Mouse (Mus musculus) naive thymus-derived CD4-positive, alpha-beta T cell, adult 2 months (primary cell): ENCODE measurements around the gene Cd19.
A peak's percentile ranks its signal among the peaks of the same experiment; 100 is the strongest.
"Not testable (repeated sequence)": the region's sequence is repeated elsewhere in the genome, so short reads cannot be mapped to it uniquely, and the experiment has no call there.

Experiments
- DNase-seq: peaks from one replicate; pipeline ENCODE4 v3.0.0-alpha.2; 2011; ENCODE audit warnings: low read depth

The Cd19 gene

DNA sequence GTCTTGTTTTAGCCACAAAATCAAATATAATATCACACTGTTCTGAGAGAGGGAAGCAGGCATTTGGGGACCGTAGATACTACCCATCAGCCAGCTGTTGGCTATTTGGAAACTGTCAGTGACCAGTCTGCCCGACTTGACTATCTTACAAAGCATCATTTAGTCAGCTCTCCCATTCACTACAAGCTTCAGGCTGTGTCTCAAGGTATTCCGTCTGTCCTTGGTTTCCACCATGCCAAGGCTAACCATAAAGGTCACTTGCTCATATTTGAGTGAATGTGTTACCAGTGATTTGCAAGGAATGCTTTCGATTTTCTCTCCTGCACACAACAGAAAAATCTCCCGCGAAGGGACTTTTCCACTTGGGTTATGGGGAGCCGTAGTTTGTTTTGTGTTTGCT lies 20.0 kb upstream of the Cd19 start:
- DNase-seq, result no peak

DNA sequence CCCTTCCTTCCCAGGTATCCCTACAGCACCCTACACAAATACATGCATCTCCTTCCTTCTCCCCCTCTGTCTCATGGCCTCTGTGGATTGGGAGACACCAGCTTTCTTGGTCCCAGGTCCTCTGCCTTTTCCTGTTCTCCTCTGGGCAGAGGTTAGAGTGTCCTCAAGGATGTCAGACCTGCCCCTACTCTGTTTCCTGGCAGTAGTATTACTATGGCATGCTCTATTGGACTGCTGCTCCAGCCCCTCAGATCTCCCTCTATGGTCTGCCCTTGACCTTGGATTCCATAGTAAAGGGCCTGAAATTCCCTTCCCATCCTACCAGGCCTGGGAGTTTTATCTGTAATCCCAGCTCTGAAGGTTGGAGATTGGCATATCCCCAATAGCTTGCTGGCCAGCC lies 15.5 kb upstream of the Cd19 start:
- peak; percentile 19 for DNase-seq

DNA sequence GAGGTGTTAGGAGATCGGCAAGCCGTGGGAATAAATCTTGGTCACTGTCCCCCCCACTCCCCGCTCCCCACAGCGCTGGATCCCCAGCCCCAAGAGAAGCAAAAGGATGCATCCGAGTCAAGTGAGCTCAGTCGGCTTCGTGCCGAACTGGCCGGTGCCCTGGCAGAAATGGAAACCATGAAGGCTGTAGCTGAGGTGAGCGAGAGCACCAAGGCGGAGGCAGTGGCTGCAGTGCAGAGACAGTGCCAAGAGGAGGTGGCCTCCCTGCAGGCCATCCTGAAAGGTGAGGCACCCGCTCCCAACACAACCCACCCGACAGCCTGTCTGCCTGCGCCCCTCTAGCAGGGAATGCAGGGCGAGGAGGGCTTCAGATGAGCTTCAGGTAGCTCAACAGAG lies 14.8 kb upstream of the Cd19 start:
- no peak for DNase-seq

DNA sequence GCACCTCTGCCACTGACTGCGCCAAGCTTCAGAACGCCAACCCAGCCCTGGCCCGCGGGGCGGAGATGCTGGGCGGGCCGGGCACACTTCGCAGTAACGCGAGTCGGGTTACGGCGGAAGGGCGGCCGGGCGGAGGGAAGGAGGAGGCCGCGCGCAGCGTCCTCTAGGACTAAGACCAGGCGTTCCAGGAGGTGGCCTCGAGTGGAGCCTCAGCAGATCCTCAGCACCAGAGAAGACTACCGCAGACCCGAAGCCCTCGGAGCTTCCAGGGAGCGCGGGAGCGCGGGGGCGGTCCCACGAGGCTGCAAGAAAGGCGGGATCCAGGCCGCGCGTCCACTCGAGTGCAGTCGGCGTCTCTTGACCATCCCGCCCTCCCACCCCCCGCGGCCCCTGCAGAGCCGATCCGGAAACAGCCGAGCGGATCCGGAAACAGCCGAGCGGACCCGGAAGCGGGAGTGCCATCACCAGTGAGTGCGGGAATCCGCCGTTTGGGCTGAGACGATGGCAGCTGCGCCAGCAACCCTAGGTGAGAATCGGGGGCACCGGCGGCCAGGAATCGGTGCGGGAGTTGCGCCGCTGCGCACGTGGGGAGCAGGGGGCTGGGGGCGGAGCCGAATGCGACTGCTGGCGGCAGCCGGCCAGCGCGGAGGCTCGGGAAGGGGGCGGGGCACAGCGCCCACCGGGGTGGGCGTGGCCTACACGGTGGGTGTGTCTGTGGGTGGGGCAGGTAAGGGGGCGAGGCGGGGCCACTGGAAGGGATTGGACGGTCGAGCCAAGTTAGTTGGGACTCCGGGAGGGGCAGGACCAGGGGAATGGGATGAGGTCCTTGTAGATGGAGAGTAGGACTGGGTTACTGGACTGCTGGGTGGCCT lies 14.2 kb upstream of the Cd19 start, which contains the start of gene Rabep2:
TSS of gene Rabep2 (plus strand) at position 129 of the 872 bp plus-strand sequence.
- DNase-seq, result peak; percentile 88

DNA sequence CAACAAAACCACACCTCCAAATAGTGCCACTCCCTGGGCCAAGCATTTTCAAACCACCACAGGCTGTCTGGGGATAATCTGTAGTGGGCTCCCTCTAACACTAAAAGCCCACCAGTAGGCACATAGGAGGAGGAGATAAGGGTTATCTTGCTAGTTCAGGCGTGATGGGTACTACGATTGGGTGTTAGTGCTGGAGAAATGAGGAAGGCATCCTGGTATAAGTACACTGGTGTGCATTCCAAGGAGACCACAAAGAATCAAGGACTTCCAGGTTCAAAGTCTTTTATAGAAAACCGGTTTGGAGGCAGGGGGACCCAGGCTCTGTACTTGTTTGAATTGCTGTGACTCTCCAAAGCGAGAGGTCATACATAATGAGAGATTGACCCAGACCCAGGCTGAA lies 13.5 kb upstream of the Cd19 start:
- no peak for DNase-seq

DNA sequence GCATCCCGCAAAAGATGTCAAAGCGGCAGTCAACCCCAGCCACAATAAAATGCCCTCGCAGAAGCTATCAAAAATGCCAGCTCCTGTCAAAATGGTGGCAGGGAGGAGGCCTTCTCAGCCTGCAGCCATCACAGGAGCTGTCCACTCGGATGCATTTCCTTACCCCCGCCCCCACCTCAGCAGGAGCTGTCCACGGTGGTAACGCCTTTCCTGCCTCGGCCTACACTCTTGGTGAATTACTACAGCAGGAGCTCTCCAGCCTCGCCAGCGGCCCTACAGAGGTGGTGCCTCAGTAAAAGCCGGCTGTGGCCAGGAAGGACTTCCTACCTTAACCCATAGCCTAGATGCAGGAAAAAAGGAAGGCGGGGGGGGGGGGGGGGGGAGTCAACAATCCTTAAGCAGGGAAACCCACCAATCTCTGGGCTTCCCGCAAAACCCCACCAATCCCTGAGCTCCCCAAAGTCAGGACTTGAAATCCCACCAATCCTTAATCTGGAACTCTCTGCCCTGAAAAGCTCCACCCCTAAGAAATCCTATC lies 12.7 kb upstream of the Cd19 start:
- DNase-seq, result no peak

DNA sequence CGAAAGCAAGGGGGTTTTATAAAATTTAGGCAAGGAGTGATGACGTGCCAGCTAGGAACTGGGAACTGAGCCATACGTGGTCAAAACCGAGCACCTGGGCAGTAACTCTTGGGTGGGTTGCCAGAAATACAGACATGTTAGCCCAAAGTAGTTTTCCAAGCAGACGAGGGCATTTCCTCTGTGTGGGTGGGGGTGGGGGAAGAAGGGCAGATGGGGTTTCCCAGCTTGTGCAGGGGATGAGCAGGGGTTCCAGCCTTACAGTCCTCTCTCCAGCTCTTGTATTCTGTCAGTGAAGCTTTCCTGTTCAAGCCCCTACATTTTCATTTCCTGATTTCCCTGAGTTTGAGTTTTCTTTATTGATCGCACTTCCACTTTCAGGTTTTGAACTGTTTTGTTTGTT lies 9.5 kb upstream of the Cd19 start:
- DNase-seq, result no peak

DNA sequence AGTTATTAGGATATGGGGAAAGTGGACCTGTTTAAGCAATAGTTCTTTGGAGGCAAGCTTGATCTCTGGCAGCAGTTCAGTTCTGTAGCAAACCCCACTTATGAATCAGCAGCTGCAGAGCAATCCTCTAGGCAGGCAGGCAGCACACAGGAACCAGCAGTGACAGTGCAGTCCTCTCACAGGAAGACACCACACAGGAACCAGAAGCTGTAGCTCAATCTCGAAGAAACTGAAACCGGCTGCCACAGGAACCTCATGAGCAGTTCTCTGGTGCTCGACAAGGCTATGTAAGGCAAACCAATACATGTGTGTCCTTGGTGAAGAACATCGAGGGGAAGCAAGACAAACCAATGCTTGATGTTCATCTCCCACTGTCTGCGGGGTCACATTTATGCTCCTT lies 7.1 kb upstream of the Cd19 start:
- DNase-seq, result no peak

DNA sequence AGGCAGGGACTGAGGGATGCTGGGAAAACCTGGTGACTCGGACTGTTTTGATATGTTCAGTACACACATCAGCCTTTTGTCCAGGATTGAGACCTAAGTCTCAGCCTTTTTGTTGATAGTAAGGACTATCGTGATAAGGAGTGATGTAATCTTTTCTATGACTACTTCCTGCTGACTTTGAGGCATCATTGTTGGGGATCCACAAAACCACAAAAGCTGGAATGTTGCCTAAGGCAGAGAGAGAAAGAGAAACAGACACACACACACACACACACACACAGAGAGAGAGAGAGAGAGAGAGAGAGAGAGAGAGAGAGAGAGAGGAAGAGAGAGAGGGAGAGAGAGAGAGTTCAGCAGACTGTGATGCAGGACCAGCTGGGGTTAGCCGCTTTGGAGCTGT lies 3.8 kb upstream of the Cd19 start:
- DNase-seq, result no peak

DNA sequence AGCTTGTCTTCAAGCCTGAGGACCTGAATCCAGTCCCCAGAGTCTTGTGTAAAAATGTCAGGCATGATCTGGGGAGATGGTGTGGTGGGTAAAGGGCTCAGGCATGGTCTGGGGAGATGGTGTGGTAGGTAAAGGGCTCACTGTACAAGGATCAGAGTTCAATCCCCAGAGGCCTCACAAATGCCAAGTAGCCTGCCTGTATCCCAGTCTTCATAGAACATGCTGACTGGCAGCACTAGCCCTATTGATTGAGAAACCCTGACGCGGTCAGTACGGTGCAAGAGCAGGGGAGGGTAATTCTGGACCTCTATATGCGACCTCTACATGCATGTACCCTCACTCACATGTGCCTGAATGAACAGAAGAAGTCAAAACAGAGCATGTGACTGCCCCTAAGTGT lies 2.9 kb upstream of the Cd19 start:
- DNase-seq, result no peak

DNA sequence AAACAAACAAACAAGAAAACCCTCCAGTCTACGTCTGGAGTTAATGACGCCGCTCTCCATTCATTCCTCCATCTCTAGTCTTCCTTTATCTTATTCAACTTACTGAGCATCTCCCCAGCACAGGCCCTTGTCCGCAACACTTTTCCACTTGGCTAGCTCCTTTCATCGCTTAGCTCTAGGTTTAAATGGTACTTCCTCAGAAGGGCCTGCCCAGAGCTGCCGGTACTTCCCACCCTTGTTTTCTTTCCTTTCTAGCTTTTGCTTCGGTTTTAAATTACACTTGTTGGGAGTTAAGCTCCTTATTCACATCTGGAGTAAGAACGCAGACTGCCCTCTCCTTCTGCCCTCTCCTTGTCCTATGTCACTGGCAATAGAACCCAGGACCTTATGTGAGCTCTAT lies 2.4 kb upstream of the Cd19 start:
- DNase-seq, result no peak

DNA sequence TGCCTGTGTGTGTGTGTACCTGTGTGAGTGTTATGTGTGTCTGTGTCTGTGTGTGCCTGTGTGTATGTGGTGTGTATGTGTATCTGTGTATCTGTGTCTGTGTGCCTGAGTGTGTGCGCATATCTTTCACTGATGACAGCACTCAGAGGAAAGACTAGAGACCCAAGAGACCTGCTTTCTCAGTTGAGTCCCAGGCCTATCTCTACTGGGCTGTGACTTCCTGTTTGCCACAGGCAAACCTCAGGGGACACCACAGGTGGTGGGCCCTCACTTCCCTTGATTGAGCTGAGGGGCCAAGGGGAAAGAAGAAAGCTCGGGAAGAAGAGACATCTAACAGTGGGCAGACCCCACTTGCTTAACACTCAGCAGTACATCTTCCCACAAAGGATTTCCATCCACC lies 1.9 kb upstream of the Cd19 start:
- DNase-seq, result no peak

DNA sequence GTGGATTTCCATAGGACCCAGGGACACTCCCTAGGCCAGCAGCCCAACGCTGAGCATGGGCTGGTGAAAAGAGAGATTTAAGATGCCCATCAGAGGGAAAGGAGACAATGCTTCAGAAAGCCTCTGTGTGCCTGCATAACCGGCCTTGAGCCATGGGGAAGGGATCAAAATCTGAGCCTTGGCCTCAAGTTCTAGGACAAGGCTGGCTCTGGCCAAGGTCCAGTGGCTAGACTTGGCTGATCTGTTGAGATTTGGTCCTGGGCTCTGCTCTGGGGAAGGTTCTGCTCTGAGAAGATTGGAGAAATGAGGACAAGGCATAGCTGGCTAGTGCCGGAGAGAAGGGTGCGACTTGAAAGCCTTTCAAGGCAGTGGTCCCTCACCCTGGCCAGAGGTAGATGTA lies 3.6 kb downstream of the Cd19 start:
- no peak for DNase-seq

DNA sequence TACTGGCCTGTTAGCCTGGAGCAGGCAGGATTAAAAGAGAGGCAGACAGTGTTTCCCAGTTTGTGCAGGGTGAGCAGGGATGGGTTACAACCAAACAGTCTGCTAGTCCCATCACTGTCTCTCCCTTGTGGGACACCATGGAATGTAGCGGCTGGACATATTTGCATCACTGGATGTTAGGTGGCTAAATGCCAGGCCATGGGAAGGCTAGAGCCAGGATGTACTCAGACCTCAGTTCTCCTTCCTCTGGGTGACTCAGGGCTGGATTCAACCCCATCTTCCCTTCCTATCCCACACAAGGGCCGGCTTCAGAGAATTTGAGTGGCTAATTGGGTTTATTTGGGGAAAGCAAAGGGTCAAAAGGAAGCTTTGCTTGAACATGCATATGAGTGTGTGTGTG lies 6.0 kb downstream of the Cd19 start:
- DNase-seq, result no peak

DNA sequence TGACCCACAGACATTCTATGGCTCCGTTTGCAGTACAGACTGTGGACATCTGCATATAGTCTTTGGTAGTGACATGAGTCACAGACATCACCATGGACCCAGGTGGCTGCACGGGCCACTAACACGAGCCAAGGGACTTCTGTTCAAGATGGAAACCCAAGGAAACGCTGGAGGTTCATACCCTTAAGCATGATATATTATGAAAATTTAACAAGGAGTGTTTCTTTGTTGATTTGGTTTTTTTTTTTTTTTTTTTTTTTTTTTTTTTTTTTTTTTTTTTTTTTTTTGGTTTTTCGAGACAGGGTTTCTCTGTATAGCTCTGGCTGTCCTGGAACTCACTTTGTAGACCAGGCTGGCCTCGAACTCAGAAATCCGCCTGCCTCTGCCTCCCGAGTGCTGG lies 12.2 kb downstream of the Cd19 start:
- not testable (repeated sequence) for DNase-seq

DNA sequence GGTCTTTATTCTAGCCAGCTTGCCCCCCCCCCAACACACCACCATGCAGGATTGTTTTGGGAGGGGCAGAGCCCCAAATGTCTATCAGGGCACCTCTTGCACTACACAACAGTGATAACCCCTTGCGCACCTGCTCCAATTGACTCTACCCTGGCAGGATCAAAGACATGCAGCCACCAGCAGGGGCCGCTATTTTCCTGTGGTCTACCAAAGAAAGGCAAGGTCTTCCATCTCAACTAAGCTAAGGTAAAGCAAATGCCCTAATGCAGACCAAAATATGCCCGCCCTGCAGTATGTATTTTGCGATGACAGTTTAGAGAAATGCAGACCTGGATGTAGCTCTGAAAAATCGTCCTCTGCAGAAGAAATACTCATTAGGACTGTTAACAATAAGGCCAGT lies 15.1 kb downstream of the Cd19 start:
- peak; percentile 93 for DNase-seq

DNA sequence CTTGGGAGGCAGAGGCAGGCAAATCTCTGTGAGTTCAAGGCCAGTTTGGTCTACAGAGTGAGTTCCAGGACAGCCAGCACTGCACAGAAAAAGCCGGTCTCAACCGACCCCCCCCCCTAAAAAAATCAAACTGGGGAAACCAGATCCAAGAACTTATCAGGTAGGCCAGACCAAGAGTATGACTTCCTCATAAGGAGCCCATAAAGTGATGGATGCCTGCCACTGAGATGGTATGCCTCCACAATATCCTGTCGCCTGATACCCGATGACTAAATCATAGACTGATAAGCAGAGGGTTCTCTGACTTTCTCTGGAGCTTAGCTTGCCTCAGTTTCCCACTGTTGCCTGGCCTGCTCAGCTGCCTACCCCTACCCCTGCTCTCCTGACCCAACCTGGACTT lies 16.9 kb downstream of the Cd19 start:
- no peak for DNase-seq

DNA sequence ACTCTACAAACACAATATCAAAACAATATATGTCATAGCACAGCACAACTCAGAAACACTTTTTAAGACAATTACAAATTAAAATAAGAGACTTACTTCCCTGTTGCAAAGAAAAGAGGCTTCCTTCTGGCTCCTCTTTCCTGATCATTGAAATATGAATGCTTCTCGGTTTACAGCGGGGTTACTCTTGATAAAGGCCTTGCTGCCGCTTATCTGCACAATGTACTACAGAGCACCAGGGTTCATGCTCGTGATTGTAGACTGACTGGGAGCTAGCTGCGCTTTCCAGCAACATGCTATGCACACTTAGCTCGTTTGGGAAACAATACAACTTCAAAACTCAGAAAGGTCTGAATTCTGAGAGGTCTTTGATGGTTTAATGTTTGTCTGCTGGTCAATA lies 17.5 kb downstream of the Cd19 start:
- no peak for DNase-seq

DNA sequence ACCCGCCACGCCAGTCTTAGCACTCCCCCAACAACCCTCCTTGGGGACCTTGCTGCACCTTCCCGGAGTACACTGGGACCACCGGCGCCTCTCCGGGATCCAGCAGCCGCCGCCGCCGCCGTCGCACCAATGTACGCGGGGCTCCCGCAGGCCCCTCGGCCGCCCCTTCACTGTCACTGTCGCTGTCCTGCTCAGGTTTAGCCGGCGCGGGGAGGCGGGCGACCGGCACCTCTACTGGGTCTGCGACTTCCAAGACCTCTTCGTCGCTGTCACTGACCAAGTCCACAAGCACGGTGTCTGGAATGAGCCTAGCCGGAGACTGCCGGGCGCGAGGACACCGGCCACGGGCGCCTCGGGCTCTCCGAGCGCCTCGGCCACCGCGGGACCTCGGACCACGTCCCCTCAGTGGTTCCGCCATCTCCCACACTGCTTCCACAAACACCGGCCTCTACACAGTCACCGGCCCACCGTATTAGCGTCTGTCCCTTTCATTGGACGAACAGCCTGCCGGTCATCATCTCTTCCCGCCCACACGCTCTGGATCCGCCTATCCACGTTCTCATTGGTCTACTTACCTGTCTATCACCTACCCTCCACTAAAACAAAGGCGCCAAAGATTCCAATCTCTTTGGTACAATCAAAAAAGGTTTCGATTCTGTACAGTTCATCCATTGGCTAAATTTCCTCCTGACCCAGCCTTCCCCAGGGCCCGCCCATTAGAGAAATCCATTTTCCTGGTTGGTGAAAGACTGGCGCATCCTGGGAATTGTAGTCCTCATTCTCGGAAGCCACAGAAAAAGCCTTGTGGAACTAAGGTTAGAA lies 18.2 kb downstream of the Cd19 start, which contains the start of gene Nfatc2ip:
TSS of gene Nfatc2ip (minus strand) at position 440 of the 822 bp plus-strand sequence.
- DNase-seq, result peak; percentile 99

DNA sequence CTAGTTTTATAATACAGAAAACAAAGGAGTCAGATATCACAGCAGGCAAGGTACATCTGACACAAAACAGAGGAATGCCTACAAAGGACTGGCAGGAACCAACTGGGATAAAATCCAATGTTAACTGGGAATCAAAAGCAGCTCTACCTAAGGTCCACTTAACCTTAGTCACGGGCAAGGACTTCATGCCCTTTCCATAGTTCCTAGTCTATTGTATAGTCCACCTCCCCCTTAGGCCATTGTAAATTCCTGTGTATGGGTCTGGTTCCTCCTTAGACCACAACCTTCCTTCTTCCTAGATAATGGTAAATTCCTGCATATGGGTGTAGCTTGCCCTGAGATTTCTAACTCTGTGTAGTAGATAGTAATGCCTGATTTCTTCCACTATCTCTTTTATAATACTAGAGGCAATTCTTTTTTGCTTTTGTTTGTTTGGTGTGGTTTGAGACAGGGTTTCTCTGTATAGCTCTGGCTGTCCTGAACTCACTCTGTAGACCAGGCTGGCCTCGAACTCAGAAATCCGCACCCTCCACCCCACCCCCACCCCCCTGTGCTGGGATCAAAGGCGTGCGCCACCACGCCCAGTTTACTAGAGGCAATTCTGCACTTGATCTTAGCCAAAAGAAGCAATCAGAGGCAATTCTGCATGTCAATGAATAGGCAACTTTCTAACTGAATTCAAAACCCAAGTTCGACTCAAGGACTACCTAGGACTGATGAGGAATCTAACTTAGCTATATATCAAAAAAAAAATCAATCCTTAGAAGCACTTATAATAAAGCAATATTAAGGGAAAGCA lies 22.4 kb downstream of the Cd19 start:
- not testable (repeated sequence) for DNase-seq

DNA sequence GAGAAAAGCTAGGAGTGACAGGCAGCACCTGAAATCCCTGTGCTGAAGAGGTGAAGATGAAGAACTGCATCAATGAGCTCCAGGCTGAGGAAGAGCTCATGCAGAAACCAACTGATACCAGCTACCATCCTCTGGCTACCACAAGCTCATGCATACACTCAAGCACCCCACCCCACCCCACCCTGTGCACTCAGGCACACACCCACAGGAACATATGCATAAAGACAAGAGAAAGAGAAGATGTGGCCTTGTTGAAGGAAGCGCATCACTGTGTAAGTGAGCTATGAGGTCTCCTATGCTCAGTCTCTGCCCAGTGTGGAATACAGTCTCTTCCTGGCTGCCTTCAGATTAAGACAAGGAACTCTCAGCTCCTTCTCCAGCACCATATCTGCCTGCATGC lies 26.5 kb downstream of the Cd19 start:
- no peak for DNase-seq

DNA sequence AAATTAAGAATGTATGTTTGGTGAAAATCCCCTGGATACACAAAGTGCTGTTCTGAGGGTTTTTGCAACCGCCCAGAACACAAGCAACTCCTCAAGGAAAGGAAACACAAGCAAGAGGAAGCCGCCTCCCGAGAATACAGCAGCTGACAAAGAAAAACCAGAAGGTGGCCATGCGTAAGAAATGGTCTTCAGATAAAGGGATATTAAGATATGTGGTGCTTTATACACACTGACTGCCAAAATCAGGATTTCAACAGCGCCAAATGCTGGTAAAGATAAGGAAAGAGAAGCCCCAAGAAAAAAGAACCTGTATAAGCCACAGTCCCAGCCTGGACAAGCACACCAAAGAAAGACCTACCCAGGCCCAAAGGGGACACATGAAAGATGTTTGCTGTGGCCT lies 31.1 kb downstream of the Cd19 start:
- DNase-seq, result no peak
